Mouse (Mus musculus): ENCODE data around the gene Lrriq1.

DNA sequence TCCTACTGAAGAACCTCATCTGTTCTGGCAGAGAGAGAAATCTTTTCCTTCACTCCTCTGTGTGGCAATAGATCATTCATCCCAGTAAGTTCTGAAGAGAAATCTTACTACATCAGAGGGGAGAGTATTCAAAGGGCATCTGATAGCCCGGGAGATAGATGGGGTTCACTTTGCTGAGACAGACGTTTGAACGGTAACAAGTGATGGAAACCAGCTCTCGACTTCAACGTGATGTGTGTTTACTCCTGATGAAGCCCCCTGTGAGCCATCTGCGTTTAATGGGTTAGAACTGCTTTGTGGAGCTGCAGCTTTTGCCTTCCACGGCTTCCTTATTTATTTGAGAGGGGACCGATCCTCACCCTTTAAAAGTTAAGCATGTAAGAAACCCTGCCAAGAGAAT lies 235.2 kb downstream of the Lrriq1 start:
- TF ChIP-seq ZC3H11A (IDR thresholded peaks at IDR 0.05; ENCODE audit: low read depth, low read length) = no peak
- no peak for TF ChIP-seq ELF1 (IDR thresholded peaks at IDR 0.05; ENCODE audit: low read depth, low read length)
- TF ChIP-seq MEF2A (IDR thresholded peaks at IDR 0.05; ENCODE audit: borderline replicate concordance, low read depth, low read length) = no peak
- TF ChIP-seq MYC (IDR thresholded peaks at IDR 0.05; ENCODE audit: low read depth, low read length) = no peak
- no peak for TF ChIP-seq POLR2AphosphoS2 (IDR thresholded peaks at IDR 0.05; ENCODE audit: low read depth, low read length)
- no peak for TF ChIP-seq CTCF (conservative IDR thresholded peaks at IDR 0.05 in 1 of 2, IDR thresholded peaks at IDR 0.05 in 1 of 2; ENCODE audit: low read depth in 2 of 2, low read length in 2 of 2)
- TF ChIP-seq POLR2A (IDR thresholded peaks at IDR 0.05; ENCODE audit: low read depth, low read length) = no peak
- TF ChIP-seq RCOR1 (conservative IDR thresholded peaks at IDR 0.05; ENCODE audit: low read depth, low read length) = no peak
- no peak for TF ChIP-seq KAT2A (IDR thresholded peaks at IDR 0.05; ENCODE audit: insufficient replicate concordance, low read length)
- TF ChIP-seq GABPA (IDR thresholded peaks at IDR 0.05; ENCODE audit: insufficient replicate concordance, low read depth, low read length) = no peak

Data from CH12.LX (cell line).